Mouse (Mus musculus) heart, embryonic 11.5 days (tissue): ENCODE measurements at regions not wholly inside any gene's neighbourhood (a gene's known extent, or its start where the extent isn't known, plus 50 kb on each side); places are given as distances from the start of the nearest gene placed in this dataset.
"Not testable (repeated sequence)": the region's sequence is repeated elsewhere in the genome, so short reads cannot be mapped to it uniquely, and the experiment has no call there.

ENCODE experiments used
- ATAC-seq: fragments of 200-750 bp; cut with Nextera tagmentation; replicated peaks from 2 replicates; pipeline ENCODE4 v1.8.0; 2017; ENCODE audit warnings: moderate library complexity; ENCODE audit not compliant: insufficient number of reproducible peaks, low FRiP score, low TSS enrichment
- H3K27ac ChIP-seq: fragments of 300-500 bp; sonication (generic); 2 replicates; pipeline ENCODE4 v1.5.1; 2014; ENCODE audit warnings: mild to moderate bottlenecking, low read depth, low read length
- H3K27me3 ChIP-seq: fragments of 300-500 bp; sonication (generic); 2 replicates; pipeline ENCODE4 v1.6.1; 2014; ENCODE audit warnings: mild to moderate bottlenecking, low read length, mixed read lengths; ENCODE audit not compliant: control insufficient read depth, insufficient read depth
- H3K36me3 ChIP-seq: fragments of 300-500 bp; sonication (generic); 2 replicates; pipeline ENCODE4 v1.6.1; 2014; ENCODE audit warnings: mild to moderate bottlenecking, low read length, moderate library complexity, mixed read lengths; ENCODE audit not compliant: control insufficient read depth, insufficient read depth
- H3K4me1 ChIP-seq: fragments of 300-500 bp; sonication (generic); 2 replicates; pipeline ENCODE4 v1.6.1; 2014; ENCODE audit warnings: low read length; ENCODE audit not compliant: control insufficient read depth, insufficient read depth
- H3K4me2 ChIP-seq: fragments of 300-500 bp; sonication (generic); 2 replicates; pipeline ENCODE4 v1.6.1; 2014; ENCODE audit warnings: mild to moderate bottlenecking, moderate library complexity
- H3K4me3 ChIP-seq: fragments of 300-500 bp; sonication (generic); 2 replicates; pipeline ENCODE4 v1.5.1; 2014; ENCODE audit warnings: low read depth, low read length
- H3K9ac ChIP-seq: fragments of 300-500 bp; sonication (generic); 2 replicates; pipeline ENCODE4 v1.6.1; 2014; ENCODE audit warnings: mild to moderate bottlenecking, low read depth, low read length, moderate library complexity
- H3K9me3 ChIP-seq: fragments of 300-500 bp; sonication (generic); replicated peaks from 2 replicates; pipeline ENCODE4 v1.6.1; 2016; ENCODE audit warnings: low read length; ENCODE audit not compliant: control insufficient read depth
- WGBS: fragments of 180-500 bp; shearing (Covaris S2); extraction: QIAGEN DNeasy Blood & Tissue Kit; methylation state at CpG from one replicate; pipeline ENCODE4 v1.1.7; 2014; ENCODE audit not compliant: insufficient replicate concordance; 5-methylcytosine and 5-hydroxymethylcytosine counted together

- no peaks in the 10 kb centered on the region for H3K9me3 ChIP-seq
- no peak for ATAC-seq
- H3K36me3 ChIP-seq: no peaks in the 10 kb centered on the region
- H3K27me3 ChIP-seq: no peaks in the 10 kb centered on the region
- H3K27ac ChIP-seq: no peak overlapping the region
- H3K4me1 ChIP-seq: no peaks in the 10 kb centered on the region
- no peak overlapping the region for H3K4me3 ChIP-seq
- WGBS: 64% methylated on average over 8 of the region's 8 CpGs
- no peak overlapping the region for H3K4me2 ChIP-seq
- peak overlapping the region; percentile 39; the same call in 1 of the 2 replicates for H3K9ac ChIP-seq
These were observed 99.3 kb upstream of the Bmp2k start for GRCm38 (mm10) chr5:96898120-96898672.

GRCm38 (mm10) chr5:96898695-96899094, 98.8 kb upstream of the Bmp2k start:
- H3K36me3 ChIP-seq: no peaks in the 10 kb centered on the region
- no peaks in the 10 kb centered on the region for H3K9me3 ChIP-seq
- H3K4me1 ChIP-seq: no peaks in the 10 kb centered on the region
- no peak overlapping the region for H3K4me3 ChIP-seq
- ATAC-seq: no peak
- 69% methylated on average over 5 of the region's 5 CpGs for WGBS
- H3K27me3 ChIP-seq: no peaks in the 10 kb centered on the region
- no peak overlapping the region for H3K4me2 ChIP-seq
- no peak overlapping the region for H3K27ac ChIP-seq
- no peak overlapping the region for H3K9ac ChIP-seq

GRCm38 (mm10) chr5:96905572-96906271, 91.8 kb upstream of the Bmp2k start:
- H3K4me2 ChIP-seq: 0 out of 2 replicates have a peak overlapping the region, but pooled peaks have one; percentile 1
- H3K9ac ChIP-seq: no peak overlapping the region
- H3K4me3 ChIP-seq: no peak overlapping the region
- no peaks in the 10 kb centered on the region; the same call in 1 of the 2 replicates for H3K4me1 ChIP-seq
- no peaks in the 10 kb centered on the region for H3K9me3 ChIP-seq
- ATAC-seq: peak; percentile 42; the same call in 1 of the 2 replicates
- H3K27me3 ChIP-seq: no peaks in the 10 kb centered on the region
- no peak overlapping the region for H3K27ac ChIP-seq
- WGBS: 48% methylated on average over 17 of the region's 17 CpGs
- H3K36me3 ChIP-seq: no peaks in the 10 kb centered on the region

GRCm38 (mm10) chr5:96908371-96908770, 89.1 kb upstream of the Bmp2k start:
- WGBS: 84% methylated on average over 2 of the region's 2 CpGs
- not testable (repeated sequence) for H3K4me3 ChIP-seq, ATAC-seq, H3K4me2 ChIP-seq, H3K9me3 ChIP-seq, H3K27me3 ChIP-seq, H3K27ac ChIP-seq, H3K4me1 ChIP-seq, H3K36me3 ChIP-seq, H3K9ac ChIP-seq

- Histone ChIP-seq H3K4me3 (no peak overlapping the region), H3K4me2 (no peak overlapping the region), H3K27me3 (no peaks in the 10 kb centered on the region), H3K4me1 (peaks cover 7% of the 10 kb centered on the region; the same call in 1 of the 2 replicates), H3K36me3 (no peaks in the 10 kb centered on the region), H3K27ac (no peak overlapping the region), H3K9ac (no peak overlapping the region), H3K9me3 (no peaks in the 10 kb centered on the region)
- 78% methylated on average over 6 of the region's 6 CpGs for WGBS
- no peak for ATAC-seq
These were observed 88.3 kb upstream of the Bmp2k start for GRCm38 (mm10) chr5:96909218-96909617.

GRCm38 (mm10) chr5:96911550-96912253, 85.8 kb upstream of the Bmp2k start:
- WGBS: 50% methylated on average over 13 of the region's 13 CpGs
- no peak overlapping the region for H3K4me3 ChIP-seq
- H3K9ac ChIP-seq: peak overlapping the region; percentile 39; the same call in 1 of the 2 replicates
- H3K27me3 ChIP-seq: no peaks in the 10 kb centered on the region
- H3K4me1 ChIP-seq: peaks cover 7% of the 10 kb centered on the region; the same call in 1 of the 2 replicates
- peak overlapping the region; percentile 44 for H3K4me2 ChIP-seq
- no peaks in the 10 kb centered on the region for H3K36me3 ChIP-seq
- H3K9me3 ChIP-seq: no peaks in the 10 kb centered on the region
- peak overlapping the region; percentile 50 for H3K27ac ChIP-seq
- ATAC-seq: peak; percentile 78; the same call in 1 of the 2 replicates

- Histone ChIP-seq H3K27ac (peak overlapping the region; percentile 55; the same call in 1 of the 2 replicates), H3K4me1 (peaks cover 8% of the 10 kb centered on the region; the same call in 1 of the 2 replicates), H3K4me2 (no peak overlapping the region), H3K9me3 (no peaks in the 10 kb centered on the region), H3K36me3 (no peaks in the 10 kb centered on the region), H3K27me3 (no peaks in the 10 kb centered on the region), H3K4me3 (no peak overlapping the region), H3K9ac (no peak overlapping the region)
- 77% methylated on average over 4 of the region's 4 CpGs for WGBS
- no peak for ATAC-seq
These were observed 85.2 kb upstream of the Bmp2k start for GRCm38 (mm10) chr5:96912254-96912635.

- peaks cover 9% of the 10 kb centered on the region; the same call in 1 of the 2 replicates for H3K4me1 ChIP-seq
- no peak for ATAC-seq
- no peaks in the 10 kb centered on the region for H3K9me3 ChIP-seq
- no peaks in the 10 kb centered on the region for H3K27me3 ChIP-seq
- no peaks in the 10 kb centered on the region for H3K36me3 ChIP-seq
- H3K4me3 ChIP-seq: no peak overlapping the region
- no peak overlapping the region for H3K9ac ChIP-seq
- H3K27ac ChIP-seq: peak overlapping the region; percentile 55
- H3K4me2 ChIP-seq: no peak overlapping the region
- WGBS: 63% methylated on average over 4 of the region's 4 CpGs
These were observed 84.7 kb upstream of the Bmp2k start for GRCm38 (mm10) chr5:96912781-96913180.
